Mouse (Mus musculus): ENCODE data around the gene Arhgef17. TPM values are rescaled to one million over a fixed set of nuclear protein-coding genes. Genes with fewer than 3 reads are reported as not detected.

Arhgef17 gene
- total and polyA plus RNA-seq, 3 experiments: 0.02 to 0.05 TPM; not detected in 1

- DNase-seq (ENCODE audit: low spot score): no peak
- Histone ChIP-seq H3K27me3 (ENCODE audit: insufficient read depth, low read length) (peaks cover 13% of the 10 kb centered on the region), H3K4me3 (ENCODE audit: low read depth, low read length) (no peak overlapping the region), H3K4me1 (ENCODE audit: insufficient read depth, low read depth, low read length) (no peaks in the 10 kb centered on the region), H3K9me3 (replicated peaks) (no peaks in the 10 kb centered on the region), H3K36me3 (replicated peaks) (no peaks in the 10 kb centered on the region)
- TF ChIP-seq GATA2 (IDR thresholded peaks at IDR 0.05; ENCODE audit: borderline replicate concordance, low read depth, low read length) (no peak), POLR2AphosphoS5 (IDR thresholded peaks at IDR 0.05; ENCODE audit: insufficient replicate concordance, low read depth, low read length) (no peak), TAL1 (conservative IDR thresholded peaks at IDR 0.05; ENCODE audit: low read depth, low read length) (no peak), GATA1 (IDR thresholded peaks at IDR 0.05; ENCODE audit: borderline replicate concordance, low read length) (no peak), CTCF (IDR thresholded peaks at IDR 0.05; ENCODE audit: low read depth, low read length) (no peak)
- no peak for ATAC-seq (ENCODE audit: extremely low read depth, insufficient number of reproducible peaks, low FRiP score, poor library complexity, severe bottlenecking)
Observed at GRCm38 (mm10) chr7:100905037-100905436, 26.9 kb downstream of the Arhgef17 start.

DNA sequence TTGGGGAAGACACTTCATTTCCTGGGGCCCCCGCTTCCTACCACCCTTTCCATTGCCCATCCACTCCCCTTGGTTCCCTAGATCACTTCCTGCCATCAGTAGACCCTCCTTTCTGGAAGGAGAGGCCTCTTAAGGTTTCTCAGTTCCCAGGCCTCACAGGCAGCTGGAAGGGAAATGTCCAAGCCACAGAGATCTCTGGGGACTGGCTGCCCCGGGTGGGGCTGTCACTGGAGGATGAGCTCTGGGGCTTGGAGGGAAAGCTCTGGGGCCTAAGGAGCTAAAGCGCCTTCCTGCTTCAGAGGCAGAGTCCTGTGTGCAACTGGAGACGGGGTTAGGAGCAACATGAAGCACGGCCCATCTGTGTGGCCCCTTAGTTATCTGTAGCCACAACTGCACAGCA, 27.3 kb downstream of the Arhgef17 start:
- Histone ChIP-seq H3K36me3 (replicated peaks) (no peaks in the 10 kb centered on the region), H3K4me3 (ENCODE audit: low read depth, low read length) (no peak overlapping the region), H3K4me1 (ENCODE audit: insufficient read depth, low read depth, low read length) (no peaks in the 10 kb centered on the region), H3K27me3 (ENCODE audit: insufficient read depth, low read length) (peaks cover 13% of the 10 kb centered on the region), H3K9me3 (replicated peaks) (no peaks in the 10 kb centered on the region)
- TF ChIP-seq CTCF (IDR thresholded peaks at IDR 0.05; ENCODE audit: low read depth, low read length): no peak
- TF ChIP-seq GATA2 (IDR thresholded peaks at IDR 0.05; ENCODE audit: borderline replicate concordance, low read depth, low read length): no peak
- no peak for TF ChIP-seq GATA1 (IDR thresholded peaks at IDR 0.05; ENCODE audit: borderline replicate concordance, low read length)
- no peak for TF ChIP-seq POLR2AphosphoS5 (IDR thresholded peaks at IDR 0.05; ENCODE audit: insufficient replicate concordance, low read depth, low read length)
- no peak for DNase-seq (ENCODE audit: low spot score)
- ATAC-seq (ENCODE audit: extremely low read depth, insufficient number of reproducible peaks, low FRiP score, poor library complexity, severe bottlenecking): no peak

DNA sequence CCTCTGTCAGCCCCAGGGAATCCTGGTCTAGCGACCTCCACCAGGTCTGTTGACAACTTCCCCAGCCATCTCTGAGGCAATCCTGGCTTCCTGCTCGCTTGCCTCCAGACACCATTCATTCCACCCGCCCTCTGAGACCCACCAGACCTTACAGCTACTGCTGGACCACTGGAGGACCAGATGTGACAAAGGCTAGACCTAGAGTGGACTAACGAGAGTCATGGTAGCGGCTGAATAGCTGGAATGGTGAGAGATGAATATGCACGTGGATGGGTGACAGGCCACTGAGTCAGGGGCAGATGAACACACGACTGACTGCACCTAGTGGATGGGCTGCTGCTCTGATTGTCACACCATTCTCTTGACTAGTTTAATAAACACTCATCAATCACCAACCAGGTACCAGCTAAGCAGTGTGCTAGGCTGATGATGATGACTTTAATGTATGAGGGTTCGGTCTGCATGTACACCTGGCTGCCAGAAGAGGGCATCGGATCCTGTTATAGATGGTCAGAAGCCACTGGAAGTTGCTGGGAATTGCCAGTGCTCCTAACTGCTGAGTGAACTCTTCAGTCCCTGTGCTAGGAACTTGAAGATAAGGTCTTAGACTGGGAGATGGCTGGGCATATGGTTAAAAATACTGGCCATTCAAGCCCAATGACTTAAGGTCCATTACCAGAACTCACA, 29.3 kb downstream of the Arhgef17 start:
- no peaks in the 10 kb centered on the region for H3K36me3 ChIP-seq (replicated peaks)
- DNase-seq (ENCODE audit: low spot score) (no peak), ATAC-seq (ENCODE audit: extremely low read depth, insufficient number of reproducible peaks, low FRiP score, poor library complexity, severe bottlenecking) (no peak)
- TF ChIP-seq POLR2AphosphoS5 (IDR thresholded peaks at IDR 0.05; ENCODE audit: insufficient replicate concordance, low read depth, low read length) (no peak), CTCF (IDR thresholded peaks at IDR 0.05; ENCODE audit: low read depth, low read length) (no peak), GATA1 (IDR thresholded peaks at IDR 0.05; ENCODE audit: borderline replicate concordance, low read length) (no peak), TAL1 (conservative IDR thresholded peaks at IDR 0.05; ENCODE audit: low read depth, low read length) (no peak), GATA2 (IDR thresholded peaks at IDR 0.05; ENCODE audit: borderline replicate concordance, low read depth, low read length) (no peak)
- peaks cover 13% of the 10 kb centered on the region; the same call in 1 of the 2 replicates for H3K27me3 ChIP-seq (ENCODE audit: insufficient read depth, low read length)
- H3K9me3 ChIP-seq (replicated peaks): no peaks in the 10 kb centered on the region
- no peak overlapping the region for H3K4me3 ChIP-seq (ENCODE audit: low read depth, low read length)
- H3K4me1 ChIP-seq (ENCODE audit: insufficient read depth, low read depth, low read length): no peaks in the 10 kb centered on the region

GRCm38 (mm10) chr7:100897828-100898227, 34.1 kb downstream of the Arhgef17 start:
- ATAC-seq (ENCODE audit: extremely low read depth, insufficient number of reproducible peaks, low FRiP score, poor library complexity, severe bottlenecking): no peak

DNA sequence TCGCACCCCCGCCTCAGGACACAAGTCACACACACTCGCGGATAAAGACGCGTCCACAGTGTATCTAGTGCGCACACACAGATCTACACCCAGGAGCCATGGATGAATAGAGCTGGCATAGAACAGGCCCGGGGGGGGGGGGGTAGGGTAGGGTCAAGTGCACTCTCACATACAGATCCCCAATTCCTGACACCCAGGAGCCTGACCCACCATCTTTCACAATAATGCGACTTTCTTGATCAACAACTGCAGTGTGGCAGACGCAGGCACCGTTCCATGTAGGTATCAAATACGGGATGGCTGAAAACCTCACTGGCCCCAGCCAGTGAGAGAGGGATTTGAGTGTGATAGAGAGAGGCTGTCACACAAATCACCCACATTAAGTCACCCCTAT, 37.1 kb downstream of the Arhgef17 start:
- DNase-seq (ENCODE audit: low spot score) (no peak), ATAC-seq (ENCODE audit: extremely low read depth, insufficient number of reproducible peaks, low FRiP score, poor library complexity, severe bottlenecking) (no peak)
- H3K4me1 ChIP-seq (ENCODE audit: insufficient read depth, low read depth, low read length): no peaks in the 10 kb centered on the region; the same call in 1 of the 2 replicates
- peaks cover 32% of the 10 kb centered on the region for H3K27me3 ChIP-seq (ENCODE audit: insufficient read depth, low read length)
- H3K36me3 ChIP-seq (replicated peaks): no peaks in the 10 kb centered on the region
- no peak for TF ChIP-seq POLR2AphosphoS5 (IDR thresholded peaks at IDR 0.05; ENCODE audit: insufficient replicate concordance, low read depth, low read length)
- TF ChIP-seq GATA2 (IDR thresholded peaks at IDR 0.05; ENCODE audit: borderline replicate concordance, low read depth, low read length): no peak
- TF ChIP-seq TAL1 (conservative IDR thresholded peaks at IDR 0.05; ENCODE audit: low read depth, low read length): no peak
- no peak for TF ChIP-seq CTCF (IDR thresholded peaks at IDR 0.05; ENCODE audit: low read depth, low read length)
- no peak for TF ChIP-seq GATA1 (IDR thresholded peaks at IDR 0.05; ENCODE audit: borderline replicate concordance, low read length)
- no peaks in the 10 kb centered on the region for H3K9me3 ChIP-seq (replicated peaks)
- no peak overlapping the region for H3K4me3 ChIP-seq (ENCODE audit: low read depth, low read length)

More at GRCm38 (mm10) chr7:100897828-100898227, 34.1 kb downstream of the Arhgef17 start:
- no peaks in the 10 kb centered on the region for H3K36me3 ChIP-seq (replicated peaks)
- TF ChIP-seq GATA1 (IDR thresholded peaks at IDR 0.05; ENCODE audit: borderline replicate concordance, low read length) (no peak), CTCF (IDR thresholded peaks at IDR 0.05; ENCODE audit: low read depth, low read length) (no peak), GATA2 (IDR thresholded peaks at IDR 0.05; ENCODE audit: borderline replicate concordance, low read depth, low read length) (no peak), POLR2AphosphoS5 (IDR thresholded peaks at IDR 0.05; ENCODE audit: insufficient replicate concordance, low read depth, low read length) (no peak), TAL1 (conservative IDR thresholded peaks at IDR 0.05; ENCODE audit: low read depth, low read length) (no peak)
- DNase-seq (ENCODE audit: low spot score): no peak
- H3K27me3 ChIP-seq (ENCODE audit: insufficient read depth, low read length): peaks cover 16% of the 10 kb centered on the region
- H3K4me1 ChIP-seq (ENCODE audit: insufficient read depth, low read depth, low read length): no peaks in the 10 kb centered on the region; the same call in 1 of the 2 replicates
- no peaks in the 10 kb centered on the region for H3K9me3 ChIP-seq (replicated peaks)
- no peak overlapping the region for H3K4me3 ChIP-seq (ENCODE audit: low read depth, low read length)

GRCm38 (mm10) chr7:100894057-100894832, 37.7 kb downstream of the Arhgef17 start:
- Histone ChIP-seq H3K4me1 (ENCODE audit: insufficient read depth, low read depth, low read length) (no peaks in the 10 kb centered on the region; the same call in 1 of the 2 replicates), H3K9me3 (replicated peaks) (no peaks in the 10 kb centered on the region), H3K27me3 (ENCODE audit: insufficient read depth, low read length) (peaks cover 34% of the 10 kb centered on the region), H3K4me3 (ENCODE audit: low read depth, low read length) (no peak overlapping the region), H3K36me3 (replicated peaks) (no peaks in the 10 kb centered on the region)
- DNase-seq (ENCODE audit: low spot score) (no peak), ATAC-seq (ENCODE audit: extremely low read depth, insufficient number of reproducible peaks, low FRiP score, poor library complexity, severe bottlenecking) (no peak)
- TF ChIP-seq CTCF (IDR thresholded peaks at IDR 0.05; ENCODE audit: low read depth, low read length) (no peak), TAL1 (conservative IDR thresholded peaks at IDR 0.05; ENCODE audit: low read depth, low read length) (no peak), GATA2 (IDR thresholded peaks at IDR 0.05; ENCODE audit: borderline replicate concordance, low read depth, low read length) (no peak), GATA1 (IDR thresholded peaks at IDR 0.05; ENCODE audit: borderline replicate concordance, low read length) (no peak), POLR2AphosphoS5 (IDR thresholded peaks at IDR 0.05; ENCODE audit: insufficient replicate concordance, low read depth, low read length) (no peak)

All from G1E (cell line).